Mouse (Mus musculus): Measurements from ENCODE around the gene Spata31d1a.

Gene Spata31d1a

DNA sequence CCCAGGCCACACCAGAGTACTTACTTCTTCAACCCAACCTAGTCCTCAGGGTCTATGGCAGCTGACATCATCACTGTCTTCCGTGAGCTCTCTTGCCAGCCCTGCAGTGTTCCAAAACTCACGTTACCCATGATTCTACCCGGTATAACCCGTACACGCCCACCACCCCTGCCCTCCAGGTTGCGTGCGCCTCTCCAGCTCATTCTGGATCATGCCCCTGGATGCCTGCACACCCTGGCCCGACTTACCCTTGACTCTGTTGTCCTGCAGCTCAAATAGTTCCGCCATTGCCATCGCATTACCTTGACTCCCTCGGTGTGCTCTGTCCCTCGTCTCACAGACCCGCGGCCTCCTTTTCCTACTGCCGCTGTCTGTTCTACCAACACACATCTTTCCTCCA is at the start of gene Spata31d1a:
Gene Spata31d1a (minus strand): TSS at position 101 of the 400 bp plus-strand sequence.
- POLR2A ChIA-PET, result interaction anchor here in 2 of 4 experiments (0.6 to 3.8 kb wide), 15 partner anchors 9 to 60 kb away, joined by 3 to 21 read pairs (median 4); partner anchors contain the start of gene Isca1 (in 2 of the 2)

DNA sequence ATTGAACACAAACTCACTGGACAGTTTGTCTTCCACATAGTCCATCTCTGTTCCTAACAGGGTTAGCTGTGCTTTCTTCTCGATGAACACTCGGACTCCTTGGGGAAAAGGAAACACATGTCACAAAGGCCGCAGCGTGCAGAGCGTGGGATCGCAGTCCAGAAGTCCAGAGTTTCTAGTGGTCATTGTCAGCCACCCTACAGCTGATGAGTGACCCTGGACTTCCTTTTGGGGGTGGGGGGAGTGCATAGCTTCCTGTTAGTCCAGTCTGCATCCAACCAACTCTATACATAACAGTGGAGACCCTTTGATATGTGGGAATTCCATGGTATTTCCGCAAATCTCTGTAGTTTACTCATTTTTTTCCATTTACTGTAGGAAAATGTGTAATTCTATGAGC is 46.8 kb upstream of the Spata31d1a start:
- CTCF ChIA-PET, result interaction anchor here in 1 of 4 experiments (1.1 kb wide), 1 partner anchor 13 kb away, joined by 3 read pairs; the partner anchor contains the start of gene Isca1
- POLR2A ChIA-PET, result interaction anchor here in 2 of 4 experiments (0.6 to 5.7 kb wide), 9 partner anchors 10 to 99 kb away, joined by 3 to 50 read pairs (median 7); partner anchors contain the start of genes Isca1 (in 2 of the 2) and Golm1 (in 1 of the 2)

More for the DNA sequence above, at the start of gene Spata31d1a:
- CTCF ChIA-PET, result interaction anchor here in 3 of 4 experiments (0.6 to 2.8 kb wide), 11 partner anchors 9 to 130 kb away, joined by 3 to 18 read pairs (median 3); no protein-coding TSS in a partner anchor

DNA sequence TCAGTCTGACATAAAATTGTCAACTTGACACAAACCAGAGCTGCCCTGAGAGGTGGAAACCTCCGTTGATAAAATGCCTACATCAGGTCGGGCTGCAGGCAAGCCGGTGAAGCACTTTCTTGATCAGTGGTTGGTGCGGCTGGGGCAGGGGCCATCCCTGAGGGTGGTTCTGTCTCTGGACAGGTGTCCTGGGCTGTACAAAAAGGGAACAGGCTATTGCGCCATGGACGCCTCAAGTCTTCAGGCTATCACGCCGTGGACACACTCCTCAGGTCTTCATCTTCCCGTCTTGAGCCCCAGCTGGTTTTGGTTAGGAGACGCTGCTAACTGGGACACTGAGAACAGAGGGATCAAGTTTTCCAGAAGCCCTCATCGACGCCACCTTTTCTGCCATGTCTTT is 40.2 kb upstream of the Spata31d1a start:
- ChIA-PET CTCF (interaction anchor here in 2 of 4 experiments (0.6 kb wide), 2 partner anchors 169 to 421 kb away, joined by 3 to 7 read pairs; no protein-coding TSS in a partner anchor), POLR2A (interaction anchor here in 1 of 4 experiments (0.9 to 2.3 kb wide), 4 partner anchors 9 to 116 kb away, joined by 3 to 8 read pairs (median 4); partner anchors contain the start of gene Isca1)

DNA sequence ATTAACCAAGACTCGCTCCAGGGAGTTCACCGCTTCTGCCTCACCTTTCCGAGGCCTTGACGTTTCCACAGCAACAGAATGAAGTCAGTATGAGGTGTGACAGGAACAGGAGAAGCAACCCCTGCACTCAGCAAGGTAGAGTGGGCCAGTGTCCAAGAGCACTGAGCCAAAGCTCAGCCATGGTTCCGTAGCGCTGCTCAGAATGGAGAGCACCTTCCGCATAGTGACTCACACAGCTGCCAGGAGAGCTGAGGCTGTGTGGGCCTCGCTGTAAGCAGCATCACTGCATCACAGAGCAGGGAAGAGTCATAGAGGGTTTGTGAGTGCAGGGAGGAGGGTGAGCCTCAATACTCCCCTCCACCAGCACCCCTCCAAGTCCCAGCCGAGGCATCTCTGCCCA is 36.6 kb upstream of the Spata31d1a start, which contains the start of gene 1700014D04Rik:
Gene 1700014D04Rik (minus strand): TSS at position 42 of the 400 bp plus-strand sequence.
- CTCF ChIA-PET, result interaction anchor here in 2 of 4 experiments (1.2 to 1.3 kb wide), 2 partner anchors 12 to 17 kb away, joined by 3 to 6 read pairs; no protein-coding TSS in a partner anchor

DNA sequence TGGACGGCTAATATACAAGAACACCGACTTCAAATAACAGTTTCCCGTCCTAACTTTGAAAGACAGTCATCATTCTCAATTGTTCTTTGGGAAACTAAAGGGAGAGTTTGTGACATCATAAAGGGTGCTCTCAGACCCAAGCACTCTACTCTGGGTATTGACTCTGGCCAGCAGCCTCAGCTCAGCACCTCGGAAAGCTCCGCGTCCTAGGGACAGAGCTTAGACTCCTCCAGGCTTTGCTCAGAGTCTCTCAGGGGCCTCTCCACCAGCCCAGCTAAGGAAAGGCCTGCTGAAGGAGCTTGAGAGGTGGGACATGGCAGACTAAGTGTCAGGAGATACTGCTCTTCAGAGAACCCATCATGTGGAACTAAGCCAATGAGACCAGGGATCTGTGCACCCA is 36.0 kb upstream of the Spata31d1a start:
- ChIA-PET POLR2A (interaction anchor here in 3 of 4 experiments (0.6 to 6.5 kb wide), 17 partner anchors 12 to 407 kb away, joined by 3 to 28 read pairs (median 4); partner anchors contain the start of gene Isca1 (in 3 of the 3)), CTCF (interaction anchor here in 3 of 4 experiments (0.8 to 1.3 kb wide), 5 partner anchors 11 to 24 kb away, joined by 3 to 6 read pairs (median 3); no protein-coding TSS in a partner anchor)

More for the DNA sequence above, 36.6 kb upstream of the Spata31d1a start, which contains the start of gene 1700014D04Rik:
- POLR2A ChIA-PET, result interaction anchor here in 3 of 4 experiments (0.6 to 6.5 kb wide), 11 partner anchors 12 to 187 kb away, joined by 3 to 28 read pairs (median 6); partner anchors contain the start of gene Isca1 (in 2 of the 3)

GRCm38 (mm10) chr13:59745462-59745861 is 35.3 kb upstream of the Spata31d1a start:
- ChIA-PET CTCF (interaction anchor here in 3 of 4 experiments (0.8 to 1.3 kb wide), 5 partner anchors 10 to 25 kb away, joined by 3 to 6 read pairs (median 3); no protein-coding TSS in a partner anchor), POLR2A (interaction anchor here in 3 of 4 experiments (0.5 to 6.5 kb wide), 12 partner anchors 11 to 1144 kb away, joined by 3 to 28 read pairs (median 4); partner anchors contain the start of gene Isca1 (in 3 of the 3))

- ChIA-PET POLR2A (interaction anchor here in 2 of 4 experiments (0.7 to 6.5 kb wide), 6 partner anchors 8 to 85 kb away, joined by 3 to 28 read pairs (median 3); partner anchors contain the start of gene Isca1 (in 1 of the 2)), CTCF (interaction anchor here in 3 of 4 experiments (0.6 to 1.3 kb wide), 6 partner anchors 11 to 239 kb away, joined by 3 to 5 read pairs (median 3); no protein-coding TSS in a partner anchor)
Measured at GRCm38 (mm10) chr13:59741697-59742096, 31.6 kb upstream of the Spata31d1a start.

- POLR2A ChIA-PET, result interaction anchor here in 2 of 4 experiments (0.8 to 6.5 kb wide), 7 partner anchors 9 to 84 kb away, joined by 3 to 28 read pairs (median 3); partner anchors contain the start of genes Isca1 (in 1 of the 2) and Spata31d1a (in 1 of the 2)
- CTCF ChIA-PET, result interaction anchor here in 3 of 4 experiments (0.6 to 1.3 kb wide), 8 partner anchors 10 to 239 kb away, joined by 3 to 5 read pairs (median 3); no protein-coding TSS in a partner anchor
Measured at GRCm38 (mm10) chr13:59741096-59741495, 31.0 kb upstream of the Spata31d1a start.

GRCm38 (mm10) chr13:59739397-59739796 is 29.3 kb upstream of the Spata31d1a start:
- CTCF ChIA-PET, result interaction anchor here in 2 of 4 experiments (0.6 to 0.9 kb wide), 2 partner anchors 10 to 29 kb away, joined by 3 read pairs; partner anchors contain the start of gene Spata31d1a (in 1 of the 2)

GRCm38 (mm10) chr13:59738455-59738854 is 28.3 kb upstream of the Spata31d1a start:
- ChIA-PET POLR2A (interaction anchor here in 1 of 4 experiments (1.4 kb wide), 1 partner anchor 8 kb away, joined by 3 read pairs; no protein-coding TSS in a partner anchor), CTCF (interaction anchor here in 2 of 4 experiments (0.6 to 1.2 kb wide), 3 partner anchors 29 to 323 kb away, joined by 3 read pairs; partner anchors contain the start of gene Spata31d1a (in 1 of the 2))

More at GRCm38 (mm10) chr13:59739397-59739796, 29.3 kb upstream of the Spata31d1a start:
- POLR2A ChIA-PET, result interaction anchor here in 2 of 4 experiments (1.1 to 1.5 kb wide), 3 partner anchors 9 to 13 kb away, joined by 3 to 4 read pairs (median 3); no protein-coding TSS in a partner anchor

DNA sequence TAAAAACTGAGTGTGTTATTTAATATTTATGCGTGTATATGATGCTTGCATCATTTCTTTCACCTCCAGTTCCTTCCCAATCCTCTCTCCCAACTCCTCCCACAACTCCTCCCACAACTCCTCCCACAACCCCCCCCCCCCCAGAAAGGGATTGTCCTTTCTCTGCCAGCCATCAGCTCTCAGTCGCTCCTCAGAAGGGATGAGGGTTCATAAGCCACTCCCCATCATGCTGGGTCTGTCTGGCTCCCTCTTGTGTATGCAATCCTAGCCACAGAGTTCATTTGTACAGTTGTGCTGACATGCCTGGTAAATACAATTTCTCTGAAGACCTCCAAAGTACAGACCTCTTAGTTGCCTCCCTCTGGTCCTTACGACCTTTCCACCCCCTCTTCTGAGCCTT is 25.1 kb upstream of the Spata31d1a start:
- POLR2A ChIA-PET, result interaction anchor here (0.6 to 2.6 kb wide), 16 partner anchors 9 to 615 kb away, joined by 3 to 17 read pairs (median 4); partner anchors contain the start of genes Isca1 (in 3 of the 4), 1700014D04Rik (in 1 of the 4) and Spata31d1a (in 1 of the 4)
- CTCF ChIA-PET, result interaction anchor here in 2 of 4 experiments (0.6 to 1.9 kb wide), 8 partner anchors 9 to 71 kb away, joined by 3 to 9 read pairs (median 4); partner anchors contain the start of genes Spata31d1a (in 2 of the 2), 1700014D04Rik (in 1 of the 2) and Isca1 (in 1 of the 2)

DNA sequence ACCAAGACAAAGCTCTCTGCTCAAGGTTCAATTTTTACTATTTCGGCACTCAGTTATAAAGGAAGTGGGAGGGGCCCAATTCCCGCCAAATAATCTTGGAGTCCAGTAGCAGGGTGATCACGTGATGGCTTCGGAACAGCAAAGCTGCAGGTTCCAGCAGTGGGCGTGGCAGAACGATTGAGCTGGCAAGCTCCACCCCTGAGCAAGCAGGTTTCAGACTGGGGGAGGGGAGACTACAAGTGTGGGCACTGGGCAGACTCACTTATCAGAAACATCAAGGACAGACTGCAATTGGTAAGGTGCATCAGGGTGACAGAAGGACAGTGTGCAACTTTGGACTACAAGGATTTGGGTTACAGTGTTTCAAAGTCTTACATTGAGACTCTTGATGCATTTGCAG is 24.2 kb upstream of the Spata31d1a start:
- CTCF ChIA-PET, result interaction anchor here (0.6 to 1.9 kb wide), 7 partner anchors 12 to 637 kb away, joined by 3 to 6 read pairs (median 3); partner anchors contain the start of genes Spata31d1a (in 2 of the 4) and Isca1 (in 1 of the 4)

DNA sequence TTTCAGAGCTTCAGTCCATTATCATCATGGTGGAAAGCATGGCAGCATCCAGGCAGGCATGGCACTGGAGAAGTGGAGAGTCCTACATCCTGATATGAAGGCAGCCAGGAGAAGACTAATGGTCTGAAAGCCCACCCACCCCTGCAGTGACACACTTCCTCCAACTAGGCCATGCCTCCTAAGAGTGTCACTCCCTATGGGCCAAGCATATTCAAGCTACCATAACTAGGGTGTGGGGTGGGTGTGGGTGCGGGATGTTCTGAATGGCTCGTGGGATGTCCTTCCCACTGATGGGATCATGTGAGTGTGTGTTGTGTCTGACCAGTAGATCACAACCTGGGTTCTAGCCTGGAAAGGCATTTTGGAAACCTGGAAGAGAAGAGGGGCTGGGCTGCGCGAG is 23.8 kb upstream of the Spata31d1a start:
- ChIA-PET CTCF (interaction anchor here in 3 of 4 experiments (0.6 to 1.9 kb wide), 5 partner anchors 12 to 638 kb away, joined by 3 to 6 read pairs (median 3); partner anchors contain the start of gene Spata31d1a (in 1 of the 3)), POLR2A (interaction anchor here in 3 of 4 experiments (0.6 to 2.6 kb wide), 23 partner anchors 9 to 101 kb away, joined by 3 to 17 read pairs (median 4); partner anchors contain the start of genes Isca1 (in 3 of the 3), 1700014D04Rik (in 2 of the 3), Spata31d1a (in 2 of the 3) and Golm1 (in 1 of the 3))

More for the DNA sequence above, 24.2 kb upstream of the Spata31d1a start:
- POLR2A ChIA-PET, result interaction anchor here (0.5 to 2.6 kb wide), 26 partner anchors 9 to 1245 kb away, joined by 3 to 17 read pairs (median 4); partner anchors contain the start of genes Isca1 (in 3 of the 4), Spata31d1a (in 2 of the 4), 1700014D04Rik (in 1 of the 4) and Golm1 (in 1 of the 4)

- CTCF ChIA-PET, result interaction anchor here in 1 of 4 experiments (0.7 kb wide), 1 partner anchor 41 kb away, joined by 3 read pairs; no protein-coding TSS in a partner anchor
- POLR2A ChIA-PET, result interaction anchor here in 2 of 4 experiments (0.8 to 1.7 kb wide), 6 partner anchors 15 to 81 kb away, joined by 3 to 5 read pairs (median 3); partner anchors contain the start of genes 1700014D04Rik (in 1 of the 2) and Isca1 (in 1 of the 2)
Measured at GRCm38 (mm10) chr13:59731652-59732051, 21.5 kb upstream of the Spata31d1a start, which contains the start of gene Spata31d1d. Gene Spata31d1d (minus strand): TSS chr13:59731752.

GRCm38 (mm10) chr13:59728378-59729093 is 18.4 kb upstream of the Spata31d1a start:
- CTCF ChIA-PET, result interaction anchor here (0.5 to 2.1 kb wide), 57 partner anchors 9 to 263 kb away, joined by 3 to 22 read pairs (median 4); partner anchors contain the start of genes Isca1 (in 4 of the 4), 1700014D04Rik (in 1 of the 4), Agtpbp1 (in 1 of the 4) and Golm1 (in 1 of the 4)
- POLR2A ChIA-PET, result interaction anchor here (0.6 to 2.3 kb wide), 36 partner anchors 9 to 335 kb away, joined by 3 to 17 read pairs (median 4); partner anchors contain the start of genes Isca1 (in 2 of the 4), Spata31d1a (in 2 of the 4), Agtpbp1 (in 1 of the 4) and Golm1 (in 1 of the 4)

All from embryonic stem cell, embryonic (primary cell).